Mouse (Mus musculus) naive thymus-derived CD4-positive, alpha-beta T cell, adult 2 months (primary cell): Measurements from ENCODE around the gene Prok1.
A peak's percentile ranks its signal among the peaks of the same experiment; 100 is the strongest.

Experiments used
- DNase-seq: peaks from one replicate; pipeline ENCODE4 v3.0.0-alpha.2; 2011; ENCODE audit warnings: low read depth

The Prok1 gene

GRCm38 (mm10) chr3:107238051-107238450 is 1.5 kb downstream of the Prok1 start:
- DNase-seq: no peak

- no peak for DNase-seq
These were observed 5.6 kb downstream of the Prok1 start for GRCm38 (mm10) chr3:107233945-107234344.

GRCm38 (mm10) chr3:107233351-107233813 is 6.1 kb downstream of the Prok1 start:
- peak; percentile 93 for DNase-seq

GRCm38 (mm10) chr3:107231202-107231601 is 8.3 kb downstream of the Prok1 start:
- no peak for DNase-seq

GRCm38 (mm10) chr3:107230527-107230926 is 9.0 kb downstream of the Prok1 start, which contains the start of gene A630076J17Rik:
Gene A630076J17Rik (plus strand): TSS chr3:107230614.
- DNase-seq: no peak

- no peak for DNase-seq
These were observed 9.7 kb downstream of the Prok1 start for GRCm38 (mm10) chr3:107229822-107230221.

GRCm38 (mm10) chr3:107229221-107229620 is 10.3 kb downstream of the Prok1 start:
- DNase-seq: no peak

GRCm38 (mm10) chr3:107225820-107226219 is 13.7 kb downstream of the Prok1 start:
- no peak for DNase-seq

GRCm38 (mm10) chr3:107223230-107223629 is 16.3 kb downstream of the Prok1 start:
- no peak for DNase-seq

GRCm38 (mm10) chr3:107221608-107222007 is 17.9 kb downstream of the Prok1 start, which contains the start of gene Cym:
Gene Cym (minus strand): TSS chr3:107221732.
- no peak for DNase-seq

- DNase-seq: no peak
These were observed 20.9 kb downstream of the Prok1 start for GRCm38 (mm10) chr3:107218572-107218971.

GRCm38 (mm10) chr3:107217101-107217480 is 22.4 kb downstream of the Prok1 start:
- no peak for DNase-seq

- DNase-seq: no peak
These were observed 23.0 kb downstream of the Prok1 start for GRCm38 (mm10) chr3:107216400-107217100.

GRCm38 (mm10) chr3:107214606-107215005 is 24.9 kb downstream of the Prok1 start:
- DNase-seq: no peak

- DNase-seq: no peak
These were observed 31.8 kb downstream of the Prok1 start for GRCm38 (mm10) chr3:107207625-107208253.

- DNase-seq: no peak
These were observed 32.9 kb downstream of the Prok1 start for GRCm38 (mm10) chr3:107206490-107207150.

- peak; percentile 84 for DNase-seq
These were observed 33.5 kb downstream of the Prok1 start for GRCm38 (mm10) chr3:107205994-107206393.

- DNase-seq: no peak
These were observed 34.3 kb downstream of the Prok1 start for GRCm38 (mm10) chr3:107205170-107205569.

- DNase-seq: no peak
These were observed 35.1 kb downstream of the Prok1 start for GRCm38 (mm10) chr3:107204413-107204812.

GRCm38 (mm10) chr3:107201310-107202180 is 38.0 kb downstream of the Prok1 start:
- DNase-seq: no peak

GRCm38 (mm10) chr3:107188226-107188899 is 51.1 kb downstream of the Prok1 start:
- DNase-seq: peak; percentile 66
